Mouse (Mus musculus): Measurements from ENCODE around the gene Agrn.

- TF ChIP-seq EP300 (IDR thresholded peaks at IDR 0.05; ENCODE audit: low read depth): no peak
- TF ChIP-seq CTCF (IDR thresholded peaks at IDR 0.05; ENCODE audit: low read depth): no peak
These were observed 11.6 kb upstream of the Agrn start for GRCm38 (mm10) chr4:156208872-156209271.
